Mouse (Mus musculus): ENCODE measurements around the gene Qk.

The Qk gene

DNA sequence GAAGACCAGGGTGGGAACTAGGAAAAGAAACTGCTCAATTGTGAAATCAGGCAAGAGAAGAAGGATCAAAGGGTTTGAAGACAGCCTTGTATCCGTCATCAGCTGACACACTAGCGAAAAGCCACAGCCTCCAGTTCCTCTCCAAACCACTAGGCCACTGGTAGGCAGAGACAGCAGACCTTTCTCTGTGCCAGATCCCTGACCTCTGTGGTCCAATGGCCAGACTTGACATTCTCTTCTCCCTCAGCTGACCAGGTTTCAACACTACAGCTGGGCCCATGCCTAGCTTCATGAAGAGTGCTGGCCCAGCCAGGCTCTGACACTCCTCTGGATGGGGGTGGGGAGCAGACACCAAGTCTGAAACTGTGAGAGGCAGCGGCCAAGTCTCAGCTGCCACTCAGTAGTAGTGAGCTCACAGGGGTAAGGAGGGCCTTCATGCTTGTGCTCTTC lies 7.0 kb upstream of the Qk start:
- no peak for DNase-seq (ENCODE audit: low spot score in 2 of 2)

- DNase-seq (ENCODE audit: low spot score in 2 of 2) = no peak
Observed at GRCm38 (mm10) chr17:10325921-10326320, 6.3 kb upstream of the Qk start.

- DNase-seq (ENCODE audit: low spot score in 2 of 2) = no peak
Observed at GRCm38 (mm10) chr17:10321754-10322153, 2.1 kb upstream of the Qk start.

GRCm38 (mm10) chr17:10321092-10321491 lies 1.4 kb upstream of the Qk start:
- DNase-seq (ENCODE audit: low spot score in 2 of 2) = no peak

DNA sequence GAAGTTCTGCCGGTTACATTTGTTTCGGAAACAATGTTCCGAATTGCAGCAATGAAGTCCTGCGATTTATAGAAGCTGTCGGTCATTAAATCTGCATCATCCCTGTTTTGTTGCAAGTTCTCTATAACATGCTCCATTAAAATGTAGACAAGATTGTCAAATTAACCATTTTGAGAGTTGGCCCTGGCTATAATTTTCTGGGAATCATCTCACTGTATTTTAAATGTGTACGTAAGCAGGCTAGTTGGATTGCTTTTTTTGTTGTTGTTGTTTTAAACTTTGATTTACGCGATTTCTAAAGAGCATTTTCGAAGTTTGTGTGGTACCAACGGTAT lies 769 bp upstream of the Qk start:
- DNase-seq (ENCODE audit: low spot score in 2 of 2) = no peak

GRCm38 (mm10) chr17:10319431-10319684 lies 296 bp downstream of the Qk start:
- DNase-seq (ENCODE audit: low spot score in 2 of 2) = no peak

DNA sequence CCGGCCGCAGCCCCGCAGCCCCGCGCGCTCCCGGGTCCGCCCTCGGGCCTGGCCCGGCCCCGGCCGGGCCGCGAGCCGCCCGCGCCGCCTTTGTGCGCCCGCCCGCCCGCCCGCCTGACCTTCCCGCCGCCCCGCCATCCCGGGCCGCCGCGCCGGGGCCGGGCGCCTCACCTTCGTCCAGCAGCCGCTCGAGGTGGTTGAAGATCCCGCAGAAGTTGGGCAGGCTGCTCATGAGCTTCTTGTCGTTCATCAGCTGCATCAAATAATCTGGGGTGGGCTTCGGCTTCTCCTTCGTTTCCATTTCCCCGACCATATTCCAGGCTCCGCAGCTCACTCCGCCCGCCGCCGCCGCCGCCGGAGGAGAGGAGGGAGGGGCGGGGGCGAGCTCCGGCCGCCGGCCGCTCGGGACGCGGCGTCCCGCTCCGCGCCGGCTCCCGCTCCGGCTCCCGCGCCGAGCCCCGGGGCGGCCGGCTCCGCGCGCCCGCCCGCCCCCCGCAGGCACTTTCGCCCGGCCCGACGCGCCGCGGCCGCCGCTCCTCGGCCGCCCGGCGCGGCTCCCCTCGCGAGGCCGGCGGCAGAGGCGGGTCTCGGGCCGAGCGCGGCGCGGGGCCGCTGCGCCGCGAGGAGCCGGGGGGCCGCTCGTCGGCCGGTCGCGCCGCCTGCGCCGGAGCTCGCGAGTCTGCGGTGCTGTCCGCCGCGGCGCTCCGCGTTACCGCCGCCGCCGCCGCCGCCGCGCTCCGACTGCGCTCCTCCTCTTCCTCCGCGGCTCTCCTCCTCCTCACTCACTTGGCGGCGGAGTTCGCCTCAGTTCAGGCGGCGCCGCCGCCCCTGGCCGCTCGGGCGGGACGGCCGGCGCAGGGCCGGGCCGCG lies 858 bp downstream of the Qk start:
- peak; percentile 75 to 77 for DNase-seq (ENCODE audit: low spot score in 2 of 2)

- peak; percentile 71 to 73 for DNase-seq (ENCODE audit: low spot score in 2 of 2)
Observed at GRCm38 (mm10) chr17:10317981-10318551, 1.6 kb downstream of the Qk start.

- peak; percentile 40 to 67 for DNase-seq (ENCODE audit: low spot score in 2 of 2)
Observed at GRCm38 (mm10) chr17:10317186-10317585, 2.5 kb downstream of the Qk start.

- no peak for DNase-seq (ENCODE audit: low spot score in 2 of 2)
Observed at GRCm38 (mm10) chr17:10316446-10316845, 3.2 kb downstream of the Qk start.

GRCm38 (mm10) chr17:10310046-10310445 lies 9.6 kb downstream of the Qk start:
- DNase-seq (ENCODE audit: low spot score in 2 of 2) = no peak

GRCm38 (mm10) chr17:10309135-10309623 lies 10.5 kb downstream of the Qk start:
- no peak for DNase-seq (ENCODE audit: low spot score in 2 of 2)

DNA sequence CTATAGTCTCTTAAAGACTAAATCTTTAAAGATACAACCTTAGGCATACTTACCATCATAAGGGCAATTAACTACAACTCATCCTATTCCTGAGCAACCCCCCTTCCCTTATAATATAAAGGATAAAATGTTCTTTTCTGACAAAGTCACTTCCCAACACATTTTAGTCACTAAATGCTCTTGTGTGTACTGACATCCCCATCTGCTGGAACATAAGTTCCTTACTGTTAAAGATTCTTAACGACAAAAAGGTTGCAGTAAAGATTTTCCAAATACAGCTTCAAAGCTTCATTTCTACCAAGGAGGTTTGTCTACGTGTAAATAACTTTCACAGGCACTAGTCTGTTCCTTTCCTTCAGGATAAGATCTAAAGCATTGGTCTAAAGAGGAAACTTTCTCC lies 13.2 kb downstream of the Qk start:
- no peak for DNase-seq (ENCODE audit: low spot score in 2 of 2)

GRCm38 (mm10) chr17:10304001-10304400 lies 15.7 kb downstream of the Qk start:
- no peak for DNase-seq (ENCODE audit: low spot score in 2 of 2)

GRCm38 (mm10) chr17:10300968-10301795 lies 18.5 kb downstream of the Qk start:
- DNase-seq (ENCODE audit: low spot score in 2 of 2) = no peak

- DNase-seq (ENCODE audit: low spot score in 2 of 2) = no peak
Observed at GRCm38 (mm10) chr17:10299396-10299795, 20.3 kb downstream of the Qk start.

DNA sequence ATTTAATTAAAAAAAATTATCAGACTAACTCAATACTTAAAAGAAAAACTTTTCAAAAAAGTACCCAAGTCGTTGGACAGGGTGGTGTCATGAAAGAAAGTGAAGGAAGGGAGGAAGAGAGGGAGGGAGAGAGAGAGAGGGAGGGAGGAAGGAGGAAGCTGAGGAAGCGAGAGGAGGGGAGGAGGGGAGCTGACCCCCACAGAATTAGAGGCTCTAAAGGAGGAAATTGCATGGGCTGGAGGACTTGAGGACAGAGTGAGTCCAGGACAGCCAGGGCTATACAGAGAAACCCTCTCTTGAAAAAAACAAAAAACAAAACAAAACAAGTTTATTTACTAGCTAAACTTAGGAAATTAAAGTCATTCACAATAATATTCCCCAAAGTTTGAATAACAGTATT lies 27.1 kb downstream of the Qk start:
- no peak for DNase-seq (ENCODE audit: low spot score in 2 of 2)

DNA sequence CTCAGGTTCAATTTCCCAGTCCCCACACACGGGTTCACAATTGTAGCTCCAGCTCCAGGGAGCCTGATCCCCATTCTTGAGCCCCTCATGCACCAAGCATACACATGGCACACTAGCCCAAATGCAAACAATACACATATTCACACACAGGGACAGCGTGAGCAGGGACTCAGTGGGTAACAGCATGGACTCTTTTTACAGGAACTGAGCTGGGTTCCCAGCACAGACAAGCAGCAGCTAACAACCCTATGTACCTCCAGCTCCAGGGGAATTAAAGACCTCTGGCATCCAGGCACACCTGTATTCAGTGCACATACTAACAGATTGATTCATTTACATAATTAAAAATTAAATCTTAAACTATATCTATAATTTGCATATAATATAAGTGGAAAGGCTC lies 34.9 kb downstream of the Qk start:
- DNase-seq (ENCODE audit: low spot score in 2 of 2) = no peak

- no peak for DNase-seq (ENCODE audit: low spot score in 2 of 2)
Observed at GRCm38 (mm10) chr17:10279532-10279931, 40.1 kb downstream of the Qk start.

DNA sequence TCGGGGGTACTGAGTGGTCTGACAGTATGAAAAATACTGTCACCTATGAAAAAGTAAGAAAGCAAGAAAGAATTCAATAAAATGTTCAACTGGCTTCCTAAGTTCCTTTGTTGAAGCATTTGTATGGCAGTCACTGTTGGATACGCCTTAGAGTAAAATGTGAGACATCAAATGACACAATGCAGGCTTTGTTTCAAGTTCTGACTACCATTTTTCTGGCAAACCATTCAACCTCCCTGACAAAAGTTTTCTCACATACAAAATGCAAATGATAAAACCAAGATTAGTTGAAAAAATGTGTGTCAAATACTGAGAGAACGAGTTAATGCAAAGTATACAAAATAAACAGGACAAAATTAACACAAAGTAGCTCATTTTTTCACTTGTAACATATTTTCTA lies 50.1 kb downstream of the Qk start:
- no peak for DNase-seq (ENCODE audit: low spot score in 2 of 2)

DNA sequence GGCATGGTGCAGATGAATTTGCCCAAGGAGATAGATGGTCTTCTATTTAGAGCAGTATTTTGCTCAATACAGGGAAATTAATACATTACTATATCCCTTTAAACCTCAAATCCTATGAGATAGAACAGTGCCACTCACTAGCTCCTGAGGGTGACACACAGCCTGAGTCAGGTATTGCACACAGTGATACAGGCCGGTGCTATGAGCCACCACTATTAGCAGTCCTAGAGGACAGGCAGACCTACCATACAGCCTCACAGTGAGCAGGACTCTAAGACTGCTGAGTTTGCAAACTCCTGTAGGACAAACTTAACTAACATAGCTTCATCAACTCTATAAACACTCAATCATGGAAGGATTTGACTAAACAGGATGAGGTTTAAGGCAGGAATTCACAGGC lies 51.2 kb downstream of the Qk start:
- DNase-seq (ENCODE audit: low spot score in 2 of 2) = no peak

- DNase-seq (ENCODE audit: low spot score in 2 of 2) = no peak
Observed at GRCm38 (mm10) chr17:10266207-10266606, 53.4 kb downstream of the Qk start.

Data from spleen, postnatal 10 days (tissue).